Mouse (Mus musculus) cortical plate, adult 2 months (tissue): ENCODE results near the gene Ube2e1.

Source experiments
- CTCF ChIP-seq: fragments of 200-500 bp; IDR thresholded peaks from 2 replicates; pipeline ENCODE4 v1.5.1; 2011; ENCODE audit warnings: mild to moderate bottlenecking, control low read depth, low read length; ENCODE audit not compliant: insufficient read depth; ENCODE audit errors: extremely low read depth
- POLR2A ChIP-seq: fragments of 200-500 bp; IDR thresholded peaks from 2 replicates; pipeline ENCODE4 v1.6.1; 2011; ENCODE audit warnings: mild to moderate bottlenecking, low read length, control low read depth; ENCODE audit not compliant: insufficient read depth; ENCODE audit errors: extremely low read depth

DNA sequence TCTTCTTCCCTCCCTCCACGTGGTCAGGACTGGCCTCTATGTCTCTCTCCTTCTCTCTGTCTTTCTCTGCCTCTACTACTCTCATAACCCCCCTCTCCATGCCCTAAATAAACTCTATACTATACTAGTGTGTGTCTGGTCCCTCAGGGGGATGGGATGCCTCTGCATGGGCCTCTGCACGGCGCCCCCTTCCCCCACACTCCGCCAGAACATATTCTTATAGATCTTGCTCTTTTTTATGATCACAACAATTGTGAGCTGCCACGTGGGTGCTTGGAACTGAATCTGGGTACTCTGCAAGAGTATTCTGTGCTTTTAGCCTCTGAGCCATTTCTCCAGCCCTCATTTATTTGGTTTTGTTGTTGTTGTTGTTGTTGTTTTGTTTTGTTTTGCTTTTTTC, 18.2 kb upstream of the Ube2e1 start:
- no peak for TF ChIP-seq POLR2A
- no peak for TF ChIP-seq CTCF
